Mouse (Mus musculus) midbrain, embryonic 10.5 days (tissue): ENCODE results near the gene Spata25. TPM values are rescaled to one million over a fixed set of nuclear protein-coding genes. Genes with fewer than 3 reads are reported as not detected.

Source experiments
- DNase-seq: peaks from one replicate; pipeline ENCODE4 v3.0.0-alpha.2; 2017; ENCODE audit warnings: low spot score
- H3K27ac ChIP-seq: fragments of 300-500 bp; sonication (generic); replicated peaks from 2 replicates; pipeline ENCODE4 v1.5.1; 2016; ENCODE audit warnings: mild to moderate bottlenecking
- H3K27me3 ChIP-seq: fragments of 300-500 bp; sonication (generic); 2 replicates; pipeline ENCODE4 v1.6.1; 2016; ENCODE audit warnings: low read depth, mild to moderate bottlenecking; ENCODE audit not compliant: poor library complexity, severe bottlenecking
- H3K36me3 ChIP-seq: fragments of 300-500 bp; sonication (generic); 2 replicates; pipeline ENCODE4 v1.6.1; 2016; ENCODE audit warnings: mild to moderate bottlenecking, moderate library complexity
- H3K4me1 ChIP-seq: fragments of 300-500 bp; sonication (generic); 2 replicates; pipeline ENCODE4 v1.6.1; 2016
- H3K4me3 ChIP-seq: fragments of 300-500 bp; sonication (generic); 2 replicates; pipeline ENCODE4 v1.5.1; 2016; ENCODE audit warnings: mild to moderate bottlenecking, moderate library complexity
- H3K9me3 ChIP-seq: fragments of 300-500 bp; sonication (generic); replicated peaks from 2 replicates; pipeline ENCODE4 v1.6.1; 2016; ENCODE audit warnings: mild to moderate bottlenecking
- WGBS: fragments of 180-500 bp; shearing (Covaris S2); methylation state at CpG from one replicate; pipeline ENCODE4 v1.1.7; 2016; 5-methylcytosine and 5-hydroxymethylcytosine counted together
- polyA plus RNA-seq: library from polyadenylated mRNA; unstranded; fragments of >200 nt; fragmentation: Nextera tagmentation; extraction: Ambion mirVana; gene quantifications from 2 replicates; pipeline ENCODE4 v1.2.1, GENCODE M21; 2016

Spata25 gene
- polyA plus RNA-seq, 1 experiment from 2014 or later, result not detected

GRCm38 (mm10) chr2:164834531-164834930, 6.2 kb upstream of the Spata25 start:
- peaks cover 42% of the 10 kb centered on the region for H3K36me3 ChIP-seq
- H3K27ac ChIP-seq, result no peak overlapping the region
- no peaks in the 10 kb centered on the region for H3K9me3 ChIP-seq
- H3K4me3 ChIP-seq, result peak overlapping the region; percentile 84
- H3K4me1 ChIP-seq, result peaks cover 28% of the 10 kb centered on the region
- H3K27me3 ChIP-seq, result no peaks in the 10 kb centered on the region
- WGBS, result 56% methylated on average over 8 of the region's 8 CpGs
- no peak for DNase-seq

DNA sequence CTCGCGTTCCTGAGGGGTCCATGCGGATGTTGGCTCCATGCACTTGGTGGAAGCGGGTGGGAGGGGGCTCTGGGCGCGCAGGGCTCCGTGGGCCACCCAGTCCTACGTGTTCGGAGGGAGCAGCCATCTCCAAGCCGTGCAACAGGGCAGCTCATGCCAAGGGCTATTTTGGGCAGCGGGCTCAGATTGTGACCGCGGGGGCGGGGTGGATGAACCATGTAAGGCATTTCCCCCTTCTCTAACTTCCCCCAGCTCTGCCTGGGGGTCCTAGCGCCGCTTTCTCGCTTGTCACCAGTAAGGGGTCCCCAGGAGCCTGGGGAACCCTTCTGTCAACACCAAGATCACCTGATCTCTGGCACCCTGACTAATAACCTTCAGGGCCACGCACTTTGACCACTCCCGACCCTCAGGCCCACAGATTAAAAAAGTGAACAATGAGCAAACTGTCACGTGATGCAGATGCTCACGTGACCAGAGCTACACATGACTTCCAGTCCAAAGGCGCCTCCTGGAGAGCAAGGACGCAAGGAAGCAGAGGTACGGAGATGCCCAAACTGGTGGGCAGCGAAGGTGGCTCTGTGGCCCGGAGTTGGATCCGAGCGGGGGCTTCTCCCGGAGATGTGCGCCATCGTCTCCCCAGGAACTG, 5.1 kb upstream of the Spata25 start, which contains the start of gene Neurl2:
Gene Neurl2 (minus strand): TSS at position 143 of the 646 bp plus-strand sequence.
- H3K27me3 ChIP-seq, result no peaks in the 10 kb centered on the region
- H3K27ac ChIP-seq, result peak within 1 kb of the TSS; percentile 90
- H3K4me1 ChIP-seq, result peaks cover 28% of the 10 kb centered on the region
- peak; percentile 94 for DNase-seq
- H3K9me3 ChIP-seq, result no peaks in the 10 kb centered on the region
- WGBS, result under 1% methylated on average over 31 of the region's 31 CpGs
- peak within 1 kb of the TSS; percentile 84 for H3K4me3 ChIP-seq
- H3K36me3 ChIP-seq, result peaks cover 38% of the 10 kb centered on the region

DNA sequence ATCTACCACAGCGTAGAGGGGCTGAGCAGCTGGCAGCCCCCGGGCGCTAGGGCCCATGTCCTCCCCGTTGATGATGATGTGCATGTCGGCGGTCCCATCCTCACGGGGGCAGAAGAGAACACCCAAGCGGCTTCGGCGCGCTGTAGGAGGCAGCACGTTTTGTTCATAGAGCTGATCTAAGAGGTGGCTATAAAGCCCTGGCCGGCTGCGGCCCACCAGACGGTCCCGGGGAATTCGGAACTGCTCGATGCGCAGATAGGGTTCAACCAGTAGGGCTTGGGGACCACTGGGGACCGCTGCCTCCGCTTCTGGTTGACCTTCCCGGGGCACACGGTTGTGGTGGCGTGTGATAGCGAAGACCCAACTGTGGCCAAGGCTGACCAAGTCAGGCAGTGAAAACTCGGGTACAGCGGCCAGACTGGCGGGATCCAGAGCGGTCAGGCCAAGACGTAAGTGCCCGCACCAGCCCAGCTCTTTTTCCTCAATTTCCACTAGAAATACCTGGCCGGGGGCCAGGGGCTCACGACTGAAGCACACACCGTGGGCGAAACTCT, 4.5 kb upstream of the Spata25 start, which contains the start of gene Ctsa:
Gene Ctsa (plus strand): TSS at position 126 of the 554 bp plus-strand sequence.
- H3K9me3 ChIP-seq, result no peaks in the 10 kb centered on the region
- H3K4me3 ChIP-seq, result peak within 1 kb of the TSS; percentile 84
- peaks cover 28% of the 10 kb centered on the region for H3K4me1 ChIP-seq
- H3K27ac ChIP-seq, result peak within 1 kb of the TSS; percentile 90
- no peaks in the 10 kb centered on the region for H3K27me3 ChIP-seq
- peak; percentile 73 for DNase-seq
- WGBS, result 2% methylated on average over 35 of the region's 35 CpGs
- peaks cover 38% of the 10 kb centered on the region for H3K36me3 ChIP-seq

DNA sequence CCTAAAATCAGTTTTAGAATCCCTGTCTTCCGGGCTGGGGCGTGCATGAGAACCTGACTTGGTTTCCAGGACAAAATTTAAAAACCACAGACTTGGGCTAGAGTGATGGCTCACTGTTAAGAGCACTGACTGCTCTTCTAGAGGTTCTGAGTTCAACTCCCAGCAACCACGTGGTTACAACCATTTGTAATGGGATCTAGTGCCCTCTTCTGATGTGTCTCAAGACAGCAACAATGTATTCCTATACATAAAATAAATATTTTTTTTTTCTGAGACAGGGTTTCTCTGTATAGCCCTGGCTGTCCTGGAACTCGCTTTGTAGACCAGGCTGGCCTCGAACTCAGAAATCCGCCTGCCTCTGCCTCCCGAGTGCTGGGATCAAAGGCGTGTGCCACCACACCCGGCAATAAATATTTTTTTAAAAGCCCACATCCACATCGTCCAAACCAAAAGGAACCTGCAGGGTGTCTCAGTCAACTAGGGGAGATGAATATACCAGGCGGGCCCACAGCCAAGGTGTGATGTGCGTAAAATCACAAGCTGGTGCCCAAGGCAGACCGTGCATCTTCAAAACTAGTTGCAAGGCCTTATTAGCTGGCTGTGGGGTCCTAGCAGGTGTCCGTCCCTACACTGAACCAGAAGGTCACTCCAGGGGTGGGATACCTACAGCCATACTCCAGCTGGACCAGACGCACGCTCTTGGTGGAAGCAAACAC, 3.9 kb upstream of the Spata25 start:
- H3K27me3 ChIP-seq, result no peaks in the 10 kb centered on the region
- peak overlapping the region; percentile 90 for H3K27ac ChIP-seq
- DNase-seq, result no peak
- WGBS, result 67% methylated on average over 16 of the region's 16 CpGs
- peaks cover 38% of the 10 kb centered on the region for H3K36me3 ChIP-seq
- H3K4me1 ChIP-seq, result peaks cover 28% of the 10 kb centered on the region
- peak overlapping the region; percentile 84 for H3K4me3 ChIP-seq
- no peaks in the 10 kb centered on the region for H3K9me3 ChIP-seq

- H3K27ac ChIP-seq, result no peak overlapping the region
- H3K36me3 ChIP-seq, result peaks cover 39% of the 10 kb centered on the region
- WGBS, result 90% methylated on average over 10 of the region's 10 CpGs
- DNase-seq, result no peak
- H3K27me3 ChIP-seq, result no peaks in the 10 kb centered on the region
- no peaks in the 10 kb centered on the region for H3K9me3 ChIP-seq
- H3K4me1 ChIP-seq, result peaks cover 28% of the 10 kb centered on the region
- H3K4me3 ChIP-seq, result no peak overlapping the region
These were observed 2.7 kb upstream of the Spata25 start for GRCm38 (mm10) chr2:164831029-164831428.

GRCm38 (mm10) chr2:164829090-164829489, 753 bp upstream of the Spata25 start:
- Histone ChIP-seq H3K9me3 (no peaks in the 10 kb centered on the region), H3K27me3 (no peaks in the 10 kb centered on the region), H3K4me1 (peaks cover 16% of the 10 kb centered on the region), H3K36me3 (peaks cover 48% of the 10 kb centered on the region), H3K27ac (no peak overlapping the region), H3K4me3 (no peak overlapping the region)
- WGBS, result 98% methylated on average over 1 of the region's 1 CpGs
- no peak for DNase-seq

GRCm38 (mm10) chr2:164827146-164827850, 1.0 kb downstream of the Spata25 start:
- H3K4me1 ChIP-seq, result peaks cover 16% of the 10 kb centered on the region
- peaks cover 48% of the 10 kb centered on the region for H3K36me3 ChIP-seq
- H3K27ac ChIP-seq, result no peak overlapping the region
- DNase-seq, result no peak
- 91% methylated on average over 16 of the region's 16 CpGs for WGBS
- no peaks in the 10 kb centered on the region for H3K27me3 ChIP-seq
- H3K9me3 ChIP-seq, result no peaks in the 10 kb centered on the region
- H3K4me3 ChIP-seq, result no peak overlapping the region

GRCm38 (mm10) chr2:164825521-164825920, 2.8 kb downstream of the Spata25 start:
- Histone ChIP-seq H3K36me3 (peaks cover 59% of the 10 kb centered on the region), H3K4me3 (no peak overlapping the region), H3K4me1 (peaks cover 21% of the 10 kb centered on the region), H3K27me3 (no peaks in the 10 kb centered on the region), H3K27ac (no peak overlapping the region), H3K9me3 (no peaks in the 10 kb centered on the region)
- 94% methylated on average over 17 of the region's 17 CpGs for WGBS
- no peak for DNase-seq

DNA sequence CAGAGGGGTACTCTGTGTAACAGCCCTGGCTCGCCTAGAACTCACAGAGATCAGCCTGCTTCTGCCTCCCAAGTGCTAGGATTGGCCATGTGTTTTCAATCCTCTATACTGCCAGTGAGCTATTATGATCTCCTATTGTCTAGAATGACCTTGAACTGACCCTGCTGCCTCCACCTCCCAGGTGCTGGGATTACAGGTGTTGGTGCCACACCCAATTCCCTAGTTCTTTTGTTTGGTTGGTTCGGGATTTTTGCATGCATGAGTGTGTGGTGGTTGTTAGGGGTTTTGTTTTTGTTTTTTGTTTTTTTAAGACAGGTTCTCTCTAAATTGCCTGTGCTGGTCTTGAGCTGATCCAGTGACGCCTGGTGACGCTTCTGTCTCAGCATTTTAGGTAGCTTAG, 4.4 kb downstream of the Spata25 start:
- H3K36me3 ChIP-seq, result peaks cover 65% of the 10 kb centered on the region
- DNase-seq, result no peak
- no peaks in the 10 kb centered on the region for H3K9me3 ChIP-seq
- H3K27ac ChIP-seq, result no peak overlapping the region
- H3K27me3 ChIP-seq, result no peaks in the 10 kb centered on the region
- WGBS, result 90% methylated on average over 4 of the region's 4 CpGs
- H3K4me1 ChIP-seq, result peaks cover 21% of the 10 kb centered on the region
- H3K4me3 ChIP-seq, result peak overlapping the region; percentile 71; the same call in 1 of the 2 replicates

GRCm38 (mm10) chr2:164823181-164823585, 5.2 kb downstream of the Spata25 start:
- 4% methylated on average over 10 of the region's 10 CpGs for WGBS
- Histone ChIP-seq H3K4me1 (peaks cover 21% of the 10 kb centered on the region), H3K27me3 (no peaks in the 10 kb centered on the region), H3K4me3 (peak overlapping the region; percentile 71), H3K9me3 (no peaks in the 10 kb centered on the region), H3K27ac (peak overlapping the region; percentile 89), H3K36me3 (peaks cover 58% of the 10 kb centered on the region)
- no peak for DNase-seq

DNA sequence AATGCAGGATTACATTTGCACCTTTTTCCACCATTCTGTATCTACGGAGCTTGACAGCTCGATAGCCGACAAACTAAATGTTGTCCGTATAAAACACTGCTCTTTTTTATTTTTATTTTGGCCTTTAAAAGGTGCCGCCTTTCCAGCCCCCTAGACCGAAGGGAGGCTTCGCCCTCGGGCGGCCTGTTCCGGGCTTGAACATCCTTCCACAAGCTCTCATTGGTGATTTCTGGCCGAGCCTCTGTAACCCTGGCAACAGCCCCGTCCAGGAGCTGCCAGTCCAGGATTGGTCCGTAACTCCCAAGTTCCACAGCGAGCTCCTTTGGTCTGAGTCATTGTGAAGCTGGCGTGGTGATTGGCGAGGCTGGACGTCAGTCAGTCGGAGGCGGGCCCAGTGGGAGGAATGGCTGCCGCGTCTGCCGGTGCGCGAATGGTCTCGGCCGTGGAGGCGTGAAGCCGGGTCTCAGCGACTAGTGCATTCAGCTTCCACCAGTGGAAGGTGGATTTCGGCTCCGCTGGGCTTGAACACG, 5.6 kb downstream of the Spata25 start, which contains the start of gene Zswim1:
Gene Zswim1 (plus strand): TSS at position 51 of the 530 bp plus-strand sequence.
- Histone ChIP-seq H3K27ac (peak within 1 kb of the TSS; percentile 89), H3K27me3 (no peaks in the 10 kb centered on the region), H3K4me3 (peak within 1 kb of the TSS; percentile 71), H3K9me3 (no peaks in the 10 kb centered on the region), H3K4me1 (peaks cover 21% of the 10 kb centered on the region), H3K36me3 (peaks cover 53% of the 10 kb centered on the region)
- WGBS, result 2% methylated on average over 32 of the region's 32 CpGs
- peak; percentile 99 for DNase-seq

DNA sequence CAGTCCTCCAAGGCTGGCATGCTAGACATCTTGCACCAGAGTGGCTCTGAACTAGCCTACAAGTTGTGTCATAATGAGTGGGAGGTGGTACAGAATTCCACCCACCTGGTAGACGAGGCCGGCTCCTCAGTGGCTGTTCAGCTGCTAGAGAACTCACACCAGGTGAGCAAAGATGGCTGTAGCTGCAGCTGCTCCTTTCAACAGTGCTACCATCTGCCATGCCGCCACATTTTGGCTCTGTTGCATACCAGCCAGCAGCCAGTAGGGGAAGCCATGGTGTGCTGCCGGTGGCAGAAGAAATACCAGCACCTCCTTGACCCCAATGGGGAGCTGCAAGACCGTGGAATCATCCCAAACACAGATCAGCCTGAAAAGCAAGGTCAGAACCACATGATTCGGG, 7.3 kb downstream of the Spata25 start:
- Histone ChIP-seq H3K27me3 (no peaks in the 10 kb centered on the region), H3K4me1 (peaks cover 23% of the 10 kb centered on the region), H3K36me3 (peaks cover 36% of the 10 kb centered on the region), H3K27ac (no peak overlapping the region), H3K4me3 (no peak overlapping the region), H3K9me3 (no peaks in the 10 kb centered on the region)
- DNase-seq, result no peak
- WGBS, result 89% methylated on average over 6 of the region's 6 CpGs
